Mouse (Mus musculus): Measurements from ENCODE around the gene Olfm4. TPM values are rescaled to one million over a fixed set of nuclear protein-coding genes. Genes with fewer than 3 reads are reported as not detected.

The Olfm4 gene
- polyA plus RNA-seq (2015; fragmentation: Nextera tagmentation; extraction: Ambion mirVana) = 0.93 and 1.6 TPM in 2 replicates

GRCm38 (mm10) chr14:79983781-79984180 is at the start of gene Olfm4:
Olfm4 (plus strand) TSS chr14:79984081.
- 53% methylated on average over 2 of the region's 2 CpGs for WGBS
- ATAC-seq (ENCODE audit: borderline replicate concordance, extremely low read depth, low FRiP score, low TSS enrichment) = no peak
- Histone ChIP-seq H3K4me3 (no peak within 1 kb of the TSS), H3K4me1 (0 out of 2 replicates have a peak, but pooled peaks cover 16% of the 10 kb centered on the region), H3K4me2 (no peak within 1 kb of the TSS), H3K27me3 (no peaks in the 10 kb centered on the region), H3K9me3 (no peaks in the 10 kb centered on the region), H3K27ac (no peak within 1 kb of the TSS), H3K9ac (no peak within 1 kb of the TSS), H3K36me3 (no peaks in the 10 kb centered on the region)

- no peak for ATAC-seq (ENCODE audit: borderline replicate concordance, extremely low read depth, low FRiP score, low TSS enrichment)
- no peak overlapping the region for H3K27ac ChIP-seq
- no peak overlapping the region for H3K9ac ChIP-seq
- no peak overlapping the region for H3K4me3 ChIP-seq
- no peaks in the 10 kb centered on the region for H3K27me3 ChIP-seq
- no peak overlapping the region for H3K4me2 ChIP-seq
- H3K9me3 ChIP-seq = no peaks in the 10 kb centered on the region
- no peaks in the 10 kb centered on the region for H3K36me3 ChIP-seq
- H3K4me1 ChIP-seq = no peaks in the 10 kb centered on the region
- WGBS = 57% methylated on average over 4 of the region's 4 CpGs
These were observed 49.5 kb upstream of the Olfm4 start for GRCm38 (mm10) chr14:79934426-79934825.

- H3K36me3 ChIP-seq = no peaks in the 10 kb centered on the region
- no peaks in the 10 kb centered on the region for H3K4me1 ChIP-seq
- H3K27me3 ChIP-seq = no peaks in the 10 kb centered on the region
- no peak overlapping the region for H3K9ac ChIP-seq
- ATAC-seq (ENCODE audit: borderline replicate concordance, extremely low read depth, low FRiP score, low TSS enrichment) = no peak
- H3K9me3 ChIP-seq = no peaks in the 10 kb centered on the region
- no peak overlapping the region for H3K27ac ChIP-seq
- 85% methylated on average over 4 of the region's 4 CpGs for WGBS
- H3K4me2 ChIP-seq = no peak overlapping the region
- H3K4me3 ChIP-seq = no peak overlapping the region
These were observed 46.9 kb upstream of the Olfm4 start for GRCm38 (mm10) chr14:79936879-79937468.

GRCm38 (mm10) chr14:79945876-79946275 is 38.0 kb upstream of the Olfm4 start:
- no peaks in the 10 kb centered on the region for H3K4me1 ChIP-seq
- no peak for ATAC-seq (ENCODE audit: borderline replicate concordance, extremely low read depth, low FRiP score, low TSS enrichment)
- no peak overlapping the region for H3K9ac ChIP-seq
- no peaks in the 10 kb centered on the region for H3K27me3 ChIP-seq
- no peak overlapping the region for H3K4me2 ChIP-seq
- H3K27ac ChIP-seq = no peak overlapping the region
- no peak overlapping the region for H3K4me3 ChIP-seq
- H3K9me3 ChIP-seq = no peaks in the 10 kb centered on the region
- 60% methylated on average over 2 of the region's 2 CpGs for WGBS
- H3K36me3 ChIP-seq = no peaks in the 10 kb centered on the region

- no peak overlapping the region for H3K9ac ChIP-seq
- no peak overlapping the region for H3K4me2 ChIP-seq
- ATAC-seq (ENCODE audit: borderline replicate concordance, extremely low read depth, low FRiP score, low TSS enrichment) = no peak
- H3K27me3 ChIP-seq = no peaks in the 10 kb centered on the region
- no peak overlapping the region for H3K27ac ChIP-seq
- H3K4me3 ChIP-seq = no peak overlapping the region
- H3K36me3 ChIP-seq = no peaks in the 10 kb centered on the region
- no peaks in the 10 kb centered on the region for H3K4me1 ChIP-seq
- WGBS = 71% methylated on average over 3 of the region's 3 CpGs
- H3K9me3 ChIP-seq = no peaks in the 10 kb centered on the region
These were observed 28.2 kb upstream of the Olfm4 start for GRCm38 (mm10) chr14:79955678-79956077.

GRCm38 (mm10) chr14:79957789-79958487 is 25.9 kb upstream of the Olfm4 start:
- Histone ChIP-seq H3K4me2 (no peak overlapping the region), H3K9me3 (no peaks in the 10 kb centered on the region), H3K4me1 (no peaks in the 10 kb centered on the region), H3K36me3 (no peaks in the 10 kb centered on the region), H3K4me3 (no peak overlapping the region), H3K9ac (no peak overlapping the region), H3K27ac (no peak overlapping the region), H3K27me3 (no peaks in the 10 kb centered on the region)
- 87% methylated on average over 15 of the region's 15 CpGs for WGBS
- ATAC-seq (ENCODE audit: borderline replicate concordance, extremely low read depth, low FRiP score, low TSS enrichment) = no peak

GRCm38 (mm10) chr14:79961187-79961586 is 22.7 kb upstream of the Olfm4 start:
- Histone ChIP-seq H3K4me1 (no peaks in the 10 kb centered on the region), H3K27ac (no peak overlapping the region), H3K36me3 (no peaks in the 10 kb centered on the region), H3K9me3 (no peaks in the 10 kb centered on the region), H3K4me2 (no peak overlapping the region), H3K9ac (no peak overlapping the region), H3K27me3 (no peaks in the 10 kb centered on the region), H3K4me3 (no peak overlapping the region)
- WGBS = 68% methylated on average over 4 of the region's 4 CpGs
- ATAC-seq (ENCODE audit: borderline replicate concordance, extremely low read depth, low FRiP score, low TSS enrichment) = no peak

GRCm38 (mm10) chr14:79961602-79962001 is 22.3 kb upstream of the Olfm4 start:
- 79% methylated on average over 2 of the region's 2 CpGs for WGBS

GRCm38 (mm10) chr14:79970165-79970564 is 13.7 kb upstream of the Olfm4 start:
- Histone ChIP-seq H3K27ac (no peak overlapping the region), H3K4me1 (no peaks in the 10 kb centered on the region), H3K9me3 (no peaks in the 10 kb centered on the region), H3K4me3 (no peak overlapping the region), H3K27me3 (no peaks in the 10 kb centered on the region), H3K36me3 (no peaks in the 10 kb centered on the region), H3K4me2 (no peak overlapping the region), H3K9ac (no peak overlapping the region)
- ATAC-seq (ENCODE audit: borderline replicate concordance, extremely low read depth, low FRiP score, low TSS enrichment) = no peak
- 58% methylated on average over 3 of the region's 3 CpGs for WGBS

More at GRCm38 (mm10) chr14:79961602-79962001, 22.3 kb upstream of the Olfm4 start:
- no peaks in the 10 kb centered on the region for H3K4me1 ChIP-seq
- H3K9me3 ChIP-seq = no peaks in the 10 kb centered on the region
- H3K36me3 ChIP-seq = no peaks in the 10 kb centered on the region
- no peak overlapping the region for H3K4me3 ChIP-seq
- no peak overlapping the region for H3K27ac ChIP-seq
- no peaks in the 10 kb centered on the region for H3K27me3 ChIP-seq
- ATAC-seq (ENCODE audit: borderline replicate concordance, extremely low read depth, low FRiP score, low TSS enrichment) = no peak
- no peak overlapping the region for H3K9ac ChIP-seq
- no peak overlapping the region for H3K4me2 ChIP-seq

GRCm38 (mm10) chr14:79970928-79971738 is 12.7 kb upstream of the Olfm4 start:
- H3K4me1 ChIP-seq = no peaks in the 10 kb centered on the region
- ATAC-seq (ENCODE audit: borderline replicate concordance, extremely low read depth, low FRiP score, low TSS enrichment) = no peak
- H3K4me2 ChIP-seq = no peak overlapping the region
- no peak overlapping the region for H3K27ac ChIP-seq
- no peaks in the 10 kb centered on the region for H3K36me3 ChIP-seq
- no peak overlapping the region for H3K4me3 ChIP-seq
- H3K27me3 ChIP-seq = no peaks in the 10 kb centered on the region
- no peaks in the 10 kb centered on the region for H3K9me3 ChIP-seq
- WGBS = 58% methylated on average over 14 of the region's 14 CpGs
- no peak overlapping the region for H3K9ac ChIP-seq

- Histone ChIP-seq H3K9ac (no peak overlapping the region), H3K27me3 (no peaks in the 10 kb centered on the region), H3K4me1 (0 out of 2 replicates have a peak, but pooled peaks cover 10% of the 10 kb centered on the region), H3K36me3 (no peaks in the 10 kb centered on the region), H3K27ac (no peak overlapping the region), H3K4me3 (no peak overlapping the region), H3K9me3 (no peaks in the 10 kb centered on the region), H3K4me2 (no peak overlapping the region)
- 68% methylated on average over 4 of the region's 4 CpGs for WGBS
- no peak for ATAC-seq (ENCODE audit: borderline replicate concordance, extremely low read depth, low FRiP score, low TSS enrichment)
These were observed 2.4 kb upstream of the Olfm4 start for GRCm38 (mm10) chr14:79981437-79981836.
